Mouse (Mus musculus) gonadal fat pad, adult 2 months (tissue): ENCODE results near the gene Sowahd. TPM values are rescaled to one million over a fixed set of nuclear protein-coding genes. Genes with fewer than 3 reads are reported as not detected.

Experiments
- DNase-seq: peaks from one replicate; pipeline ENCODE4 v3.0.0-alpha.2; 2012; ENCODE audit warnings: low read depth
- polyA plus RNA-seq: library from polyadenylated mRNA; depleted of rRNA; stranded (reverse); fragments of >200 nt; gene quantifications from 2 replicates; pipeline ENCODE4 v1.2.3, GENCODE M21; 2012; rRNA removed

Sowahd gene
- polyA plus RNA-seq, 1 experiment: not detected

- DNase-seq: no peak
These were observed 42.8 kb downstream of the Sowahd start for GRCm38 (mm10) chrX:37091457-37091856.

- DNase-seq: no peak
These were observed 46.6 kb downstream of the Sowahd start for GRCm38 (mm10) chrX:37095106-37095768.

GRCm38 (mm10) chrX:37098681-37099080 lies 50.0 kb downstream of the Sowahd start:
- DNase-seq: no peak

Other genes starting within 250 kb of the Sowahd start
- gene Ube2a, start 174.9 kb upstream of the Sowahd start, polyA plus RNA-seq: 27.5 and 34.6 TPM in 2 replicates
- gene C330007P06Rik, start 174.7 kb upstream of the Sowahd start, polyA plus RNA-seq: 14.5 and 32.0 TPM in 2 replicates
- gene Nkrf, start 145.9 kb upstream of the Sowahd start, polyA plus RNA-seq: 1.2 and 1.9 TPM in 2 replicates
- gene Sept6, start 57.1 kb upstream of the Sowahd start, polyA plus RNA-seq: 4.5 and 5.2 TPM in 2 replicates
- 89.9 and 144 TPM in 2 replicates for gene Rpl39, start 36.6 kb downstream of the Sowahd start, polyA plus RNA-seq
- 6.3 and 7.8 TPM in 2 replicates for gene Upf3b, start 61.5 kb downstream of the Sowahd start, polyA plus RNA-seq
- gene Nkap, start 78.0 kb downstream of the Sowahd start, polyA plus RNA-seq: 1.9 and 2.6 TPM in 2 replicates
- 0.05 and 0.27 TPM in 2 replicates for gene Akap14, start 120.0 kb downstream of the Sowahd start, polyA plus RNA-seq
- gene Ndufa1, start 142.3 kb downstream of the Sowahd start, polyA plus RNA-seq: 695 and 780 TPM in 2 replicates
- 2.1 and 2.7 TPM in 2 replicates for gene Rnf113a1, start 142.4 kb downstream of the Sowahd start, polyA plus RNA-seq
- gene Gm9, start 162.2 kb downstream of the Sowahd start, polyA plus RNA-seq: not detected in 2 replicates
- gene Rhox1, start 173.4 kb downstream of the Sowahd start, polyA plus RNA-seq: not detected in 2 replicates
- not detected in 2 replicates for gene Rhox2a, start 196.1 kb downstream of the Sowahd start, polyA plus RNA-seq
- gene Rhox3a, start 201.1 kb downstream of the Sowahd start, polyA plus RNA-seq: not detected in 2 replicates
- not detected in 2 replicates for gene Rhox4a, start 216.5 kb downstream of the Sowahd start, polyA plus RNA-seq